Mouse (Mus musculus) midbrain, embryonic 16.5 days (tissue): ENCODE results near the gene Canx. TPM values are rescaled to one million over a fixed set of nuclear protein-coding genes. Genes with fewer than 3 reads are reported as not detected.

Experiments
- ATAC-seq: fragments of 200-750 bp; cut with Nextera tagmentation; 2 replicates; pipeline ENCODE4 v1.8.0; 2017; ENCODE audit warnings: moderate TSS enrichment
- H3K27ac ChIP-seq: fragments of 300-500 bp; sonication (generic); 2 replicates; pipeline ENCODE4 v1.5.1; 2014; ENCODE audit warnings: mild to moderate bottlenecking, low read length, mixed read lengths
- H3K27me3 ChIP-seq: fragments of 300-500 bp; sonication (generic); 2 replicates; pipeline ENCODE4 v1.6.1; 2014; ENCODE audit warnings: low read depth, low read length, mixed read lengths; ENCODE audit not compliant: control insufficient read depth, insufficient read depth
- H3K36me3 ChIP-seq: fragments of 300-500 bp; sonication (generic); 2 replicates; pipeline ENCODE4 v1.6.1; 2014; ENCODE audit warnings: mild to moderate bottlenecking, low read length, moderate library complexity, mixed read lengths; ENCODE audit not compliant: control insufficient read depth, insufficient read depth
- H3K4me1 ChIP-seq: fragments of 300-500 bp; sonication (generic); 2 replicates; pipeline ENCODE4 v1.6.1; 2014; ENCODE audit warnings: mild to moderate bottlenecking, low read length, mixed read lengths; ENCODE audit not compliant: control insufficient read depth, insufficient read depth
- H3K4me2 ChIP-seq: fragments of 300-500 bp; sonication (generic); 2 replicates; pipeline ENCODE4 v1.6.1; 2014; ENCODE audit warnings: mild to moderate bottlenecking, low read length, mixed read lengths
- H3K4me3 ChIP-seq: fragments of 300-500 bp; sonication (generic); 2 replicates; pipeline ENCODE4 v1.5.1; 2014; ENCODE audit warnings: low read depth, mild to moderate bottlenecking, low read length, moderate library complexity, mixed read lengths
- H3K9ac ChIP-seq: fragments of 300-500 bp; sonication (generic); 2 replicates; pipeline ENCODE4 v1.6.1; 2014; ENCODE audit warnings: low read depth, low read length, mixed read lengths
- H3K9me3 ChIP-seq: fragments of 300-500 bp; sonication (generic); replicated peaks from 2 replicates; pipeline ENCODE4 v1.6.1; 2014; ENCODE audit warnings: mild to moderate bottlenecking, low read length, mixed read lengths; ENCODE audit not compliant: control insufficient read depth, poor library complexity, severe bottlenecking
- WGBS: fragments of 180-500 bp; shearing (Covaris S2); extraction: QIAGEN DNeasy Blood & Tissue Kit; methylation state at CpG from one replicate; pipeline ENCODE4 v1.1.7; 2014; 5-methylcytosine and 5-hydroxymethylcytosine counted together
- polyA plus RNA-seq: library from polyadenylated mRNA; unstranded; fragments of >200 nt; fragmentation: Nextera tagmentation; extraction: Ambion mirVana; gene quantifications from 2 replicates; pipeline ENCODE4 v1.2.1, GENCODE M21; 2015

Gene Canx
- polyA plus RNA-seq, 1 experiment from 2014 or later: 294 TPM

DNA sequence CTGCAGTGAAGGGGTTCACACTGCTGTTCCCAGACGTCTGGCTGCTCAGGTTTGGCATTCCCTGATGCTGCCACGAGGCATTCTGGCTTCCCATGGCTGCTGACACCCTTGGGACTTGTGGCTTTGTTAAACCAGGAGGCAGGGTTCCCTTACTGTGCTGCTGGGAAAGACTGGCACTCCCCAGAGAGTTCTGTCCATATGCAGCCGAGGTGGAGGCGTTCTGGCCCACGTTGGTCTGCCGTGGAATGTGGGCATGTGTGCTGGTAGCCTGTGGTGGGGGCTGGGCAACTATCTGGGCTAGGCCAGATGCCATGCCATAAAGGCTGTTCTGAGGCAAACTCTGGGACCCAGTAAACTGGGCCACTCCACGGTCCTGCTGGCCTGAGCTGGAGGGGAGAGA lies 67.2 kb downstream of the Canx start:
- Histone ChIP-seq H3K36me3 (peaks cover 37% of the 10 kb centered on the region), H3K27ac (no peak overlapping the region), H3K4me2 (no peak overlapping the region), H3K4me3 (no peak overlapping the region), H3K9ac (no peak overlapping the region), H3K9me3 (no peaks in the 10 kb centered on the region), H3K4me1 (no peaks in the 10 kb centered on the region), H3K27me3 (no peaks in the 10 kb centered on the region)
- 85% methylated on average over 7 of the region's 7 CpGs for WGBS
- ATAC-seq: no peak

- H3K4me2 ChIP-seq: no peak overlapping the region
- H3K36me3 ChIP-seq: peaks cover 25% of the 10 kb centered on the region
- no peaks in the 10 kb centered on the region for H3K27me3 ChIP-seq
- H3K27ac ChIP-seq: no peak overlapping the region
- no peak overlapping the region for H3K4me3 ChIP-seq
- no peak for ATAC-seq
- H3K9ac ChIP-seq: no peak overlapping the region
- 87% methylated on average over 7 of the region's 7 CpGs for WGBS
- H3K9me3 ChIP-seq: no peaks in the 10 kb centered on the region
- no peaks in the 10 kb centered on the region for H3K4me1 ChIP-seq
Observed at GRCm38 (mm10) chr11:50256615-50257014, 68.9 kb downstream of the Canx start.

DNA sequence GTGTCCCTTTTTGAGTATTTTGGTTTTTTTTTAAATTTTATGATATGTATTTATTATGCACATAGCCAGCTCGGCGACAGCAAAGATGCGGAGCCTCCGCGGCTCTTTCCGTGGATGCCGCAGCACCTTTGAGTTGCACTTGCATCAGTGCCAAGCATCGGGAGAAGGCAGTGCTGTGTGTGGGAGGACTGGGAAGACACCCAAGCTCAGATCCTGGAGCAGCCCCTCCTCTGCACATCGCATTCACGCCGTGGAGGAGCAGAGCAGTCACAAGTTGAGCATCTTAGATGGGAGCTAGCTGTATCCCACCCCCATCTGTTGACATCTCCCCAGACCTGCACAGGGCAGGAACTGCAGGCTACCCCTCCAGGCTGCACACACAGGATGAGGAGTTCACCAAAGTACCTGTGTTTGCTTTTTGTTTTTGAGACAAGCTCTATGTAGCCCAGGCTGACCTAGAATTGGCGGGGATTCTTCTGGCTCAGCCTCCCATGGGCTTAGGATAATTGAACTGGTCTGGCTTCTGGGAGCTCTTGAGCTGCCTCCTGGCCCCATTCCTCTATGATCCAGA lies 71.4 kb downstream of the Canx start:
- Histone ChIP-seq H3K27me3 (no peaks in the 10 kb centered on the region), H3K4me3 (no peak overlapping the region), H3K9ac (no peak overlapping the region), H3K4me2 (no peak overlapping the region), H3K36me3 (peaks cover 17% of the 10 kb centered on the region; the same call in 1 of the 2 replicates), H3K9me3 (no peaks in the 10 kb centered on the region), H3K27ac (no peak overlapping the region), H3K4me1 (no peaks in the 10 kb centered on the region)
- ATAC-seq: no peak
- WGBS: 79% methylated on average over 12 of the region's 12 CpGs

DNA sequence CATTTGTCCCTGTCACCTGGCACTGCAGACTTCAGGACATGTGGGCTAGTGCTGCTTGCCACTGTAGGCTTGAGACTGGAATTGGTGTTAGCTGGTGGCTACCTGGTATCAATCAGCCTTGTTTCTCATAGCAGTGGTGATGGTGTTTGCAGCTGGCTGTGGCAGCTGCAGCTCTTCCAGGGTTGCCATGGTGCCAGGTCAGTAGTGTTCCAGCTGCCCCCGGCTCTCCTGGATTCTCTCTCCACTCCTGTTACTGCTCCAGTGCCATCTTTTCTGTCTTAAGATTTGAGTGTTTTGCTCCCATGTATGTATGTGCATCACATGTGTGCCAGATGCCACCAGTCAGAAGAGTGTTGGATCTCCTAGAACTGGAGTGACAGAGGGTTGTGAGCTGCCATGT lies 72.1 kb downstream of the Canx start:
- Histone ChIP-seq H3K27ac (no peak overlapping the region), H3K4me3 (no peak overlapping the region), H3K36me3 (peaks cover 15% of the 10 kb centered on the region; the same call in 1 of the 2 replicates), H3K4me2 (no peak overlapping the region), H3K9me3 (no peaks in the 10 kb centered on the region), H3K27me3 (no peaks in the 10 kb centered on the region), H3K9ac (no peak overlapping the region), H3K4me1 (no peaks in the 10 kb centered on the region)
- no peak for ATAC-seq
- 75% methylated on average over 1 of the region's 1 CpGs for WGBS

GRCm38 (mm10) chr11:50252684-50253265 lies 72.7 kb downstream of the Canx start:
- peaks cover 11% of the 10 kb centered on the region; the same call in 1 of the 2 replicates for H3K36me3 ChIP-seq
- no peaks in the 10 kb centered on the region for H3K27me3 ChIP-seq
- H3K4me3 ChIP-seq: no peak overlapping the region
- H3K4me2 ChIP-seq: no peak overlapping the region
- 85% methylated on average over 11 of the region's 11 CpGs for WGBS
- ATAC-seq: no peak
- H3K4me1 ChIP-seq: no peaks in the 10 kb centered on the region
- H3K9me3 ChIP-seq: no peaks in the 10 kb centered on the region
- H3K27ac ChIP-seq: no peak overlapping the region
- no peak overlapping the region for H3K9ac ChIP-seq

DNA sequence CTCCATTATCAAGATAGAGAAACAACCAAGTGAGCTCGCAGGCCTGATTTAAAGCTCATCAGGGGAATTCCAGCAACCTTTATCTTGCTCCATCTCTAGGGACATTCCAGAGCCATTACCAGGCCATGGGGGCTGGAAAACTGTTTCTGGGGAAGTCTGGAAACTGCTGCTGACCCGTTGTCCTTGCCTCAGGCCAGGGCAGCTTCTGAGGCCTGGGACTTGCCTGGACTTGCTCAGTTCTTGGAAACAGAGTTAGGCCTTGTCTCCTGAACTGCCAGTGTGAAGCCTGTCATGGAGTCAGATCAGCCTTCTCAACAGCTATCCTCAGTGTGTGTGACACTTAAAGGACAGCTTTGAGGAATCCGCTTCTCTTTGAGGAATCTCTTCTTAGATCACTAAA lies 73.3 kb downstream of the Canx start:
- Histone ChIP-seq H3K9me3 (no peaks in the 10 kb centered on the region), H3K4me2 (no peak overlapping the region), H3K4me1 (no peaks in the 10 kb centered on the region), H3K36me3 (peaks cover 7% of the 10 kb centered on the region; the same call in 1 of the 2 replicates), H3K27ac (no peak overlapping the region), H3K9ac (no peak overlapping the region), H3K27me3 (no peaks in the 10 kb centered on the region), H3K4me3 (no peak overlapping the region)
- WGBS: 72% methylated on average over 3 of the region's 3 CpGs
- ATAC-seq: no peak

DNA sequence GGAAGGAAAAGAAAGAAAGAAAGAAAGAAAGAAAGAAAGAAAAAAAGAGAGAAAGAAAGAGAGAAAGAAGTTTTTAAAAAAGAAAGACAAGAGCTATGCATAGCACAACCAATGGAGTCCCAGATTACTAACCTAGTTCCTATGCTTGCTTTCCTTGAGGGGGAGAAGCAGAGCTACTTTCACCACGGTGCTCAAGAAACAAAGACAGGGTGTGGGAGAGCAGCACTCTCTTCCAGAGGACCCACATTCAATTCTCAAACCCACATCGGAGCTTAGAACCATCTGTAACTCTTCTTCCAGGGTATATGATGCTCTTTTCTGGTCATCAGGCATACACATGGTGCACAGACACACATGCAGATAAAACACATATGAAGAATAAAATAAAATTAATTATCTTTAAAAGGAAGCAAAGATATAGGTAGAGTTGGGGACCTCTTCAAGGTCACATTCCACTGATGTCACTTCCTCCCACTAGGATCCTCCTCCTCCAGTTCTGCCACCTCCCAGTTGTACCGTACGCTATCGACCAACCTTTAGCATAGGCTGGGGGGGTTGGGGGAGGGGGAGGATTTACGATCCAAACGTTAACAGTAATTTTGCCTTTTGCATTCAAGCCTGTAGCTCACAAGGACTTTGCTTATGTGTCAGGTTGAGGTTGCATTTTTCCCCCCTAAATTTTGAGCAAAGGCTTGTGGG lies 76.9 kb downstream of the Canx start:
- no peak overlapping the region for H3K27ac ChIP-seq
- H3K4me1 ChIP-seq: no peaks in the 10 kb centered on the region
- no peak for ATAC-seq
- no peaks in the 10 kb centered on the region for H3K9me3 ChIP-seq
- no peak overlapping the region for H3K9ac ChIP-seq
- H3K4me2 ChIP-seq: no peak overlapping the region
- no peaks in the 10 kb centered on the region for H3K27me3 ChIP-seq
- no peak overlapping the region for H3K4me3 ChIP-seq
- H3K36me3 ChIP-seq: no peaks in the 10 kb centered on the region
- 86% methylated on average over 7 of the region's 7 CpGs for WGBS

DNA sequence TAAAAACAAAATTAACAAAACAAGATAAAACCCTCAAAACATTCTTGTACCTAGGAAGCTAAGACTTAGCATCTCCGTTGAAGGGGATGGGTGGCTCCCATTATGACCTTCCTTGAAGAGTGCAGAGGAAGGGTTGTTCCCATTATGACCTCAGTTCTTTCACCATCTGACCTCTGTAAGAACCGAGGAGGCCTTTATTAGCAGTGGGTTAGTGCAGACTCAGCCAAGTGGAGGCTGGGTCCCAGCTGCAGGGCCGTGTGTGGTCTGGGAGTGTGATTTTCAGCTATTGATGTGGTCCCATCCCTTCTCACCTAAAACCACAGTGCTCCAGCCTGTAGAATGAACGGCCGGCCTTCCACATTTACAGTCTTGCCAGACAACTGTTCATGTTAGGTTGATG lies 80.2 kb downstream of the Canx start:
- no peak for ATAC-seq
- no peaks in the 10 kb centered on the region for H3K9me3 ChIP-seq
- no peaks in the 10 kb centered on the region for H3K36me3 ChIP-seq
- no peaks in the 10 kb centered on the region for H3K4me1 ChIP-seq
- WGBS: 77% methylated on average over 5 of the region's 5 CpGs
- H3K4me2 ChIP-seq: no peak overlapping the region
- H3K9ac ChIP-seq: no peak overlapping the region
- no peak overlapping the region for H3K4me3 ChIP-seq
- H3K27me3 ChIP-seq: no peaks in the 10 kb centered on the region
- H3K27ac ChIP-seq: no peak overlapping the region
